Mouse (Mus musculus) limb, embryonic 11.5 days (tissue): Measurements from ENCODE around the gene Fsd1. TPM values are rescaled to one million over a fixed set of nuclear protein-coding genes. Genes with fewer than 3 reads are reported as not detected.

Source experiments
- ATAC-seq: fragments of 200-750 bp; cut with Nextera tagmentation; 2 replicates; pipeline ENCODE4 v1.8.0; 2017; ENCODE audit warnings: low read depth; ENCODE audit not compliant: insufficient number of reproducible peaks, low FRiP score, low TSS enrichment
- DNase-seq: peaks from one replicate; pipeline ENCODE4 v3.0.0-alpha.2; 2015; ENCODE audit warnings: low spot score
- H3K27ac ChIP-seq: fragments of 300-500 bp; sonication (generic); replicated peaks from 2 replicates; pipeline ENCODE4 v1.5.1; 2014; ENCODE audit warnings: low read depth, mild to moderate bottlenecking, low read length
- H3K27me3 ChIP-seq: fragments of 300-500 bp; sonication (generic); 2 replicates; pipeline ENCODE4 v1.6.1; 2014; ENCODE audit warnings: mild to moderate bottlenecking, low read length, mixed read lengths; ENCODE audit not compliant: control insufficient read depth, insufficient read depth
- H3K36me3 ChIP-seq: fragments of 300-500 bp; sonication (generic); 2 replicates; pipeline ENCODE4 v1.6.1; 2014; ENCODE audit warnings: mild to moderate bottlenecking, low read length, moderate library complexity, mixed read lengths; ENCODE audit not compliant: control insufficient read depth, insufficient read depth
- H3K4me1 ChIP-seq: fragments of 300-500 bp; sonication (generic); 2 replicates; pipeline ENCODE4 v1.6.1; 2014; ENCODE audit warnings: low read length, mixed read lengths; ENCODE audit not compliant: control insufficient read depth, insufficient read depth
- H3K4me2 ChIP-seq: fragments of 300-500 bp; sonication (generic); 2 replicates; pipeline ENCODE4 v1.6.1; 2014; ENCODE audit warnings: low read depth, mild to moderate bottlenecking, moderate library complexity; ENCODE audit not compliant: severe bottlenecking
- H3K4me3 ChIP-seq: fragments of 300-500 bp; sonication (generic); 2 replicates; pipeline ENCODE4 v1.5.1; 2014; ENCODE audit warnings: low read depth, low read length
- H3K9ac ChIP-seq: fragments of 300-500 bp; sonication (generic); 2 replicates; pipeline ENCODE4 v1.6.1; 2014; ENCODE audit warnings: mild to moderate bottlenecking, low read length
- H3K9me3 ChIP-seq: fragments of 300-500 bp; sonication (generic); 2 replicates; pipeline ENCODE4 v1.6.1; 2016; ENCODE audit warnings: low read length; ENCODE audit not compliant: control insufficient read depth
- WGBS: fragments of 180-500 bp; shearing (Covaris S2); extraction: QIAGEN DNeasy Blood & Tissue Kit; methylation state at CpG from one replicate; pipeline ENCODE4 v1.1.7; 2014; 5-methylcytosine and 5-hydroxymethylcytosine counted together
- polyA plus RNA-seq: library from polyadenylated mRNA; unstranded; fragments of >200 nt; fragmentation: Nextera tagmentation; extraction: Ambion mirVana; gene quantifications from 2 replicates; pipeline ENCODE4 v1.2.1, GENCODE M21; 2014

Fsd1 gene
- polyA plus RNA-seq, 1 experiment from 2014 or later = 39.8 TPM

DNA sequence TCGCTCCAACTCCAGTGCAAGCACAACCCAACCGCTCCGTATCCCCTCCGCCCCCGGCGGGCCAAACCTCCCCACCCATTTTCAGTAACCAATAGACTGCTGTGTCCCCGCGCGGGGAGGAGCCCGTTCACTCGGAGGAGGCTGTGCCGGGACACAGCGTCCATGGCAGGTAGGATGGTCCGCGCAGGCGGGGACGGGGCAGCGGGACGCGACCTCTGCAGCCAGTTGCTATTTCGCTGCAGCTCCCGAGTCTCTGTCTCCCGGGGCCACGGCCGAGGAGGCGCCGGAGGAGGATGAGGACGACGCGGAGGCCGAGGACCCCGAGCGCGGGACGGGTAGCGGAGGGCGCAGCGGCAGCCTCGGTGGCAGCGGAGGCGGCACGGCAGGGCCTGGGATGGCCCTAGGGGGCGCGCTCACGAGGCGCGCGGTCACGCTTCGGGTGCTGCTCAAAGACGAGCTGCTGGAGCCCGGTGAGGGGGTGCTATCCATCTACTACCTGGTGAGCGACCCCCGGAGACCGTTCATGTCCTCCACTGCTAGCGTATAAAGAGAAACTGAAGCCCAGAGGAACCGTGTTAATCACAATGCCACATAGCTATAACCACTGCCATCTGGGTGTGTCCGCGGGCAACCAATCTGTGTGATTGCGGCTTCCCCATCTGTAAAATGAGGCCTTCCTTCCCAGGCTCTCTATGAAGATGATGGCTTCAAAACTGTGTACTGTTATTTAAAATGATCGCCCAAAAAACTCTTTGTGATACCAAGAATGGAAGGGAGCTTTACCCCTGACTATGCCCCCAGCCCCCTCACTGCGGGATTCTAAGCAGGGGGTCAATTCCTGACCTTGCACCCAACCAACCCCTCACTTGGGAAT, 23.0 kb downstream of the Fsd1 start:
- WGBS = under 1% methylated on average over 59 of the region's 62 CpGs
- Histone ChIP-seq H3K36me3 (peaks cover 8% of the 10 kb centered on the region; the same call in 1 of the 2 replicates), H3K4me2 (peak overlapping the region; percentile 99), H3K27ac (peak overlapping the region; percentile 90), H3K4me3 (peak overlapping the region; percentile 72), H3K9me3 (peaks cover 3% of the 10 kb centered on the region), H3K27me3 (peaks cover 3% of the 10 kb centered on the region; the same call in 1 of the 2 replicates), H3K9ac (peak overlapping the region; percentile 80), H3K4me1 (peaks cover 18% of the 10 kb centered on the region)
- ATAC-seq = peak; percentile 87
- peak; percentile 94 for DNase-seq

- DNase-seq = no peak
- Histone ChIP-seq H3K4me2 (peak overlapping the region; percentile 99), H3K27me3 (peaks cover 3% of the 10 kb centered on the region; the same call in 1 of the 2 replicates), H3K27ac (no peak overlapping the region), H3K9ac (peak overlapping the region; percentile 80), H3K4me1 (peaks cover 18% of the 10 kb centered on the region), H3K4me3 (peak overlapping the region; percentile 72), H3K36me3 (peaks cover 11% of the 10 kb centered on the region; the same call in 1 of the 2 replicates), H3K9me3 (peaks cover 3% of the 10 kb centered on the region)
- WGBS = 37% methylated on average over 2 of the region's 2 CpGs
- ATAC-seq = no peak
Measured at GRCm38 (mm10) chr17:56009962-56010240, 23.6 kb downstream of the Fsd1 start.

DNA sequence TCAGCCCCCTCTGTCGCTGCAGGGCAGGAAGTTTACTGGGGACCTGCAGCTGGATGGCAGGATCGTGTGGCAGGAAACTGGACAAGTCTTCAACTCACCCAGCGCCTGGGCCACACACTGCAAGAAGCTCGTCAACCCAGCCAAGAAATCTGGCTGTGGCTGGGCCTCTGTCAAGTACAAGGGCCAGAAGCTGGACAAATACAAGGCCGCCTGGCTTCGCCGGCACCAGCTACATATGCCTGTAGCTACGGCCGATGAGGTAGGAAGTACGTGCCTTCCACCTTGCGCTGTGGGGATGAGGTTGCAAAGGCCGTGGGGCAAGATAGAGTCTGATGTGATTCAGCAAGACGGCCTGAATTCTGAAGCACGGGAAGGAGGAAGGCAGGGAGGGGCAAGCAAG, 23.9 kb downstream of the Fsd1 start:
- 73% methylated on average over 14 of the region's 14 CpGs for WGBS
- Histone ChIP-seq H3K27me3 (peaks cover 3% of the 10 kb centered on the region; the same call in 1 of the 2 replicates), H3K4me3 (peak overlapping the region; percentile 72), H3K4me2 (peak overlapping the region; percentile 99), H3K27ac (no peak overlapping the region), H3K9me3 (peaks cover 3% of the 10 kb centered on the region), H3K4me1 (peaks cover 18% of the 10 kb centered on the region), H3K36me3 (peaks cover 15% of the 10 kb centered on the region), H3K9ac (peak overlapping the region; percentile 13; the same call in 1 of the 2 replicates)
- ATAC-seq = no peak
- no peak for DNase-seq

DNA sequence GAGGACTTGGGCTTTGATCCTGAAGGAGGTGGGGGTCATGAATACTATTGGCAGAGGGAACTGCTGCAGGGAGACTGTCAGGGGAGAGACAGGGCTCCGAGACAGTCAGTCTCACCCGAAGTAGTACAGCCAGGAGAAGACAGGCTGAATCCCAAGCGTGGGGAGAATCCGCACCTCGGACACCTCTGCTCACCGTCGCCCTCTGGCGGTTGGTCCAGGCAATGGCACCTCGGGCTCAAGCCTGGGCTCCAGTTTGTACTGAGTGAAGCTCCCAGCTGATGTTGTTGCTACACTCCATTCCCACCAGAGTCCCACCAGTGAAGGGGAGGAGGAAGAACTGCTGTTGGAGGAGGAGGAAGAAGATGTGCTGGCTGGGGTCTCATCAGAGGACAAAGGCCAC, 24.4 kb downstream of the Fsd1 start:
- peaks cover 2% of the 10 kb centered on the region for H3K9me3 ChIP-seq
- ATAC-seq = no peak
- H3K4me1 ChIP-seq = peaks cover 15% of the 10 kb centered on the region
- H3K4me3 ChIP-seq = peak overlapping the region; percentile 72
- peak overlapping the region; percentile 13; the same call in 1 of the 2 replicates for H3K9ac ChIP-seq
- peaks cover 2% of the 10 kb centered on the region; the same call in 1 of the 2 replicates for H3K27me3 ChIP-seq
- DNase-seq = peak; percentile 87
- 14% methylated on average over 9 of the region's 9 CpGs for WGBS
- H3K27ac ChIP-seq = no peak overlapping the region
- peaks cover 17% of the 10 kb centered on the region for H3K36me3 ChIP-seq
- H3K4me2 ChIP-seq = peak overlapping the region; percentile 99; the same call in 1 of the 2 replicates

DNA sequence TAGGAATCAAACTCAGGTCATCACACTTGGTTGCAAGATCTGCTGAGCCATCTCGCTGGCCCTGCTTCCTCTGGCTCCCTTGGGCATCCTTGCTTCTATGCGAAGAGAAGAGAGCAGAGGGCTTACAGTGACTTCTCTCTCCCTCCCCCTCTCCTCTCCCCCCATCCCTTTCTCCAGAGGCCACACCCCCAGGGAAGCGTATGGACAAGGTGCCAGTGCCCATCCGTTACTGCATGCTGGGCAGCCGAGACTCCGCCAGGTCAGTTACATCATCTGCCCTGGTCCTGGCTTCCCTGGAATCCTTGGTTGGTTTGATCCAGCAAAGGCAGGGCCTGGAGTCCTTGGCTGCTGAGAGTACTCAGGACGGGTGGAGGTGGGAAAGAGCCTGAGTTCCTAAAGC, 25.1 kb downstream of the Fsd1 start:
- H3K27me3 ChIP-seq = no peaks in the 10 kb centered on the region
- no peak overlapping the region for H3K9ac ChIP-seq
- ATAC-seq = no peak
- WGBS = 90% methylated on average over 7 of the region's 7 CpGs
- no peak overlapping the region for H3K4me3 ChIP-seq
- no peak for DNase-seq
- no peak overlapping the region for H3K4me2 ChIP-seq
- peaks cover 15% of the 10 kb centered on the region for H3K4me1 ChIP-seq
- H3K9me3 ChIP-seq = no peaks in the 10 kb centered on the region; the same call in 1 of the 2 replicates
- no peak overlapping the region for H3K27ac ChIP-seq
- peaks cover 22% of the 10 kb centered on the region for H3K36me3 ChIP-seq

- peaks cover 3% of the 10 kb centered on the region for H3K4me1 ChIP-seq
- H3K4me3 ChIP-seq = no peak overlapping the region
- no peak overlapping the region for H3K27ac ChIP-seq
- peaks cover 41% of the 10 kb centered on the region for H3K36me3 ChIP-seq
- WGBS = 92% methylated on average over 9 of the region's 9 CpGs
- no peaks in the 10 kb centered on the region for H3K27me3 ChIP-seq
- no peak overlapping the region for H3K4me2 ChIP-seq
- DNase-seq (no peak), ATAC-seq (no peak)
- H3K9ac ChIP-seq = no peak overlapping the region
- H3K9me3 ChIP-seq = no peaks in the 10 kb centered on the region
Measured at GRCm38 (mm10) chr17:56015293-56015692, 29.0 kb downstream of the Fsd1 start.

- no peak overlapping the region for H3K4me3 ChIP-seq
- H3K4me2 ChIP-seq = no peak overlapping the region
- H3K27ac ChIP-seq = no peak overlapping the region
- H3K36me3 ChIP-seq = peaks cover 50% of the 10 kb centered on the region
- ATAC-seq (no peak), DNase-seq (no peak)
- H3K9me3 ChIP-seq = no peaks in the 10 kb centered on the region
- no peaks in the 10 kb centered on the region for H3K27me3 ChIP-seq
- WGBS = 89% methylated on average over 8 of the region's 8 CpGs
- H3K9ac ChIP-seq = no peak overlapping the region
- no peaks in the 10 kb centered on the region for H3K4me1 ChIP-seq
Measured at GRCm38 (mm10) chr17:56016382-56016781, 30.1 kb downstream of the Fsd1 start.

- DNase-seq (no peak), ATAC-seq (no peak)
- H3K27ac ChIP-seq = no peak overlapping the region
- no peaks in the 10 kb centered on the region for H3K9me3 ChIP-seq
- no peak overlapping the region for H3K4me3 ChIP-seq
- H3K9ac ChIP-seq = no peak overlapping the region
- WGBS = 88% methylated on average over 15 of the region's 15 CpGs
- H3K27me3 ChIP-seq = no peaks in the 10 kb centered on the region
- no peak overlapping the region for H3K4me2 ChIP-seq
- peaks cover 45% of the 10 kb centered on the region for H3K36me3 ChIP-seq
- no peaks in the 10 kb centered on the region for H3K4me1 ChIP-seq
Measured at GRCm38 (mm10) chr17:56016793-56017785, 30.8 kb downstream of the Fsd1 start.
